Mouse (Mus musculus): ENCODE results near the gene Vamp1.

The Vamp1 gene

GRCm38 (mm10) chr6:125292256-125292655, 76.9 kb downstream of the Vamp1 start:
- DNase-seq, result no peak

DNA sequence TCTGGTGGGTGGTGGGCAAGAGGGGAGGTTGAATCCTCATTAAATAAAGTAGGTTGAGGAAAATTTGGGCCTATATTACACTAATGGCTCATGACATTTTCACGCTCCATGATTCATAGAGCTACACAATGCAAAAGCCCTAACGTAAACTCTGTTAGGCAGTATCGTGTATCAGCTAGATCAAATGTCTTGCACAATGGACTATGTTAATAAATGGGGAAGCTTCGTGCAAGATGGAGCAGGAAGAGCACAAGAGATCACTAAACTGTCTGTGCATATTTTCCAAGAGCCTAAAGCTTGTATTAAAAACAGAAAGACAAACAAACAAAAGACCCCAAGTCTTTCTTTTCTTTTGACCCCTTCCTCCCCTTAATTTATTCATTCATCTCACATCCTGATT, 78.7 kb downstream of the Vamp1 start:
- no peak for DNase-seq
